Mouse (Mus musculus): ENCODE measurements around the gene Inpp5k.

Gene Inpp5k

DNA sequence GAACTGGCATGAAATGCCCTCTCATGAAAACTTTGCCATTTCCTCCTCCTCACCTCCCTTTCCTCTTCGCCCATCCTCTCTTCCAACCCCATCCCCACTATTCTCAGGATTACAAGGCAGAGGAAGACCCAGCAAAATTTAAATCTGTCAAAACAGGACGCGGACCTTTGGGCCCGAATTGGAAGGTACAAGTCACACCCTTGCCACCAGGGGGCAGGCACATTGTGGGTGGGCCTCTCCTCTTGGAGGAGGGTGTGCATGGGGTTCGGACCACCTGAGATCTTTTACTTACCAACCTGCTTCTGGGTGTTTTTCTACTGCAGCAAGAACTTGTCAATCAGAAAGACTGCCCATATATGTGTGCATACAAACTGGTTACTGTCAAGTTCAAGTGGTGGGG is 11.7 kb upstream of the Inpp5k start:
- DNase-seq (ENCODE audit: low read depth in 1 of 2, low spot score in 2 of 2): no peak

DNA sequence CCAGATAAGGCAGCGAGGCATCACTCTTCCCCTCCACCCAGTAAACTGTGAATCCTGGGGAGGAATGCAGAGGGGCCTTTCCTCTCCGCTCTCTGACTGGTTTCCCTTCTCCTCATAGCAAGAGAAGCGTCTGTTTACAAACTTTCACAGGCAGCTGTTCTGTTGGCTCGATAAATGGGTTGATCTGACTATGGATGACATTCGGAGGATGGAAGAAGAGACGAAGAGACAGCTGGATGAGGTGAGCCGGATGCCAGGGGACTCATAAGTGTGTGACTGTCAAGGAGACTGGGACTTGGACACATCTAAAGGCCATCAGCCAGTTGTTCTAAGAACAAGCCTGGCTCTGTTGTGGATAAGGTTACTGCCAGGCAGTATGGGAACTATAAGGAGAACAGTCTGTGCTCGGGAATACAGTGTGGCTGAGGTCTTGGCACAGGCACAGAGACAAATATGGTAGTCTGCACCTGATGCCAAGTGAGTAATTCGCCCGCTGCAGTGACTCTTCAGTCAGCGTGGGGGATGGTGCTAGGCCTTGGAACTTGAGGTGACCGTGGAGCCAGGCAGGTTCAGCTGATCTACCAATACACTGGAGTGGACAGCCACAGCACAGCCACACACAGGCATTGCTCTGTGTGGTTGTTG is 10.5 kb upstream of the Inpp5k start:
- DNase-seq (ENCODE audit: low read depth in 1 of 2, low spot score in 2 of 2): no peak

DNA sequence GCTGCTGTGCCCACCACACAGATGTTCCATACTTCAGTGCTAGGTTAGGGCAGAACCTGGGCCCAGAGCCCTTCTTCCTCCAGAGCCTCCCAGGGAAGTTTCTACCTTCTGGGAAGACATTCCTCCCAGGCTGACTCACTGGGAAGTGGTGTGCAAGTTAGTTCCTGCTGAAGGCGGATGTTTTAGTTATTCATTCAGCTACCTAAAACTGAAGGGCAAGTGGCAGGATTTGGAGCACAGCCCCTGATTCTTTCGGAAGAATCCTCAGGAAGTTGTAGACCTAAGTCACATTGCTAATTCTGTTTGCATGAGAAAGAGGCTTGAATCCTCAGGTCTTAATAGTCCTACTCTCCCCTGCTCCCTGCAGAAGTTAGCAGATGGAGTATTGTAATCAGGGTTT is 9.4 kb upstream of the Inpp5k start:
- no peak for DNase-seq (ENCODE audit: low read depth in 1 of 2, low spot score in 2 of 2)

DNA sequence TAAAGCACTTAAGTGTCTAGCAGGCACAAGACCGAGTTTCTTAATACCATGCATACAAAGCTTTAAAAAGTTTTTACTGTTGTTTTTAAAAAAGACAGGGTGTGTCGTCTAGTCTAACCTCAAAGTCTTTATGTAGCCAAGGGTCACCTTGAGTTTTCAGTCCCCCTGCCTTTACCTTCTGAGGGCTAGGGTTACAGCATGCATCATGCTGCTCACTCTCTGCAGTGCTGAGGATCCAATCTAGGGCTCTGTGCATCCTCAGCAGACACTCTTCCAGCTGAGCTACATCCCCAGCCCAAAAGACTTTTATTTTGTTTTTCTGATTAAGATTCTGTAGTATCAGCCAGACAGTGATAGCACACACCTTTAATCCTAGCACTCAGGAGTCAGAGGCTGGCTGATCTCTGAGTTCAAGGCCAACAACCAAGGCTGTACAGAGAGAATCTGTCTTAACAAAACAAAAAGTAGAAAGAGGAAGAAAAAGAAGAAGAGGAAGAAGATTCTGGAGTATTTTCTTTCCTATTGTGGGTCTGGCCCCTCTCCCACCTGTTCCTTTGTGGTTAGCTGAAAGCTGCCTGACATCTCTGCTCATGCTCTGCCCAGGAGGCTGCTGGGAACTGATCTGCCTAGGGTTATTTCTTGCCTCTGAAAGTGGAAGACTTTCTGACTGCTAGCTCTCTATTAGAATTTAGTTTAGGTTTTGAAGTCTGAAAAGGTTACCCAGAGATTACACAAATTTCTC is 8.0 kb upstream of the Inpp5k start:
- DNase-seq (ENCODE audit: low read depth in 1 of 2, low spot score in 2 of 2): no peak

DNA sequence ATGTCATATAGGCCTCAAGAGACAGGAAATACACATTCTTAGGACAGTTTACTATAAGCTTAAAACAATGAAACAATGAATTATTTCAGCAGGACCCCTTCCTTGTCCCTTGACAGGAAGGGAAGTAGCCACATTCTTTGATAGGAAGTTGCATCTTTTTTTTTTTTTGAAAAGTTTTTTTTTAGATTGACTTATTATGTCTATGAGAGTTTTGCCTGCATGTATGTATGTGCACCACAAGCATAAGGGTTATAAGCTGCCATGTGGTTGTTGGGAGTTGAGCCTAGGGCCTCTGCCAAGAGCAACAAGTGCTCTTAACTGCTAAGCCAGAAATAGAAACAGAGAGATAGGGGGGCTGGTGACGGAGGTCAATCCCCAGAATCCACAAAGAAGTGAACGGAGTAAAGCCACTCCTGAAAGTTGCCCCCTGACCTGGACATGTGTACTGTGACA is 6.7 kb upstream of the Inpp5k start:
- no peak for DNase-seq (ENCODE audit: low read depth in 1 of 2, low spot score in 2 of 2)

DNA sequence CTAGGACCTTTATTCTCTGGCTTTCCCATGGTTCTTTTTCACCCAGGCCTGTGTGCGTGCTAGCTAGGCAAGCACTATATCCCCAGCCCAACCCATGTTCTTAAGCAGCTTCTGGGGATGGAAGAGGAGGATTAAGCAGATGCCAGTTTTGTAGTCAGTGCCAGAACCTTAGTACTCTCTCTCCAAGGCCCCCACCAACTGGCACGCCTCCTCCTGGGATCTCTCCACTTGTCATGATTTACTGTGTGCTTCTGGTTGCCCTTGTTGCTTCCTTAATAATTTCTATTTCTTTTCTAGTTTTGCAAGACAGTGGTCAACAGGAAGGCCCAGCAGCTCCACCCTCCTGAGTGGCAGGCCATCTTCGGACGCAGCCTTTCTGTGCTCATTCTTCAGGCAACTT is 5.0 kb upstream of the Inpp5k start:
- DNase-seq (ENCODE audit: low read depth in 1 of 2, low spot score in 2 of 2): no peak

DNA sequence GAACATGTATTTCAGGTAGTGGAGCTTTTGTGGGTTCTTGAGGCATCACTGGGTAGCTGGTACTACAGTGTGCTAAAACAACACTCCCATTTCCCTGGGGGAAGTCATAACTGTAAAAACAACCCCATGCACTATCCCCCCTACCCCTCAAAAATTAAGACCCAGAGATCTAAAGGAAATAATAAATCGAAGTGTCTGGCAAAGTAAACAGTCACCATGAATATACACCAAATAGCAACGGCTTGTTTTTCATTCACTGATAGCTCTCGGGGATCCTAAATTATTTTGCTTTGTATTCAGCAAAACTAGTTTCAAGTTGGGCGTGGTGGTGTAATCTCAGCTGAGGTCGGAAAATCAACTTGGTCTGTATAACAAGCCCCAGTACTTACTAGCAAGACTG is 690 bp upstream of the Inpp5k start:
- DNase-seq (ENCODE audit: low read depth in 1 of 2, low spot score in 2 of 2): no peak

DNA sequence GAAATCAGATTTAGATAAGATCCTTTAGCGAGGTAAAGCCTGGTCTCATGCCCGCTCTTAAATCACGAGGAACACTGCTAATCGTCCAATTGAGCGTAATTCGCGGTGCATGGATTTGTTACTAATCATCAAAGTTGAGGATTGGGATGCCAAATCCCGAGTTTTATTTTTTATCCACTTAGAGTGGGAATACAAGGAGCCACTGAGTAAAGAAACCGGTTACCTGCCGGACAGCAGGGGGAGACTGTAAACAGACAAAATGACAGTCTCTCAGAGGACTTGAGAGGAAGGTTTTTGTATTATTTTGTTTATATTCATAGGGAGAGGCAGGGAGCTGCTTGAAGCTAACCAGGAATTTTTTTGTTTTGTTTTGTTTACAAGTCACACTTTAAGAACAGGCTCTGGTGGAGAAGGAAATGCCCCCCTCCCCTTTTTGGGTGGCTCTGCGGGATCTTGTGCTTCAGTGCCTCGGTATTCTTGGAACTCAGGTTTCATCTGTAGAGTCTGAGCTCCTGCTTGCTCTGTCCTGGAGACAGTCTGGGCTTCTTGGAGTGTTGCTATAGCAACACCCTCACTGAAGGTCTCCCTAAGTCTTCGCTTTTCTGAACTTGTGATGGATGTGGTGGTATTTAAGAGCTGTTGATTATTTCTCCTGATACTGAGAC is 905 bp downstream of the Inpp5k start:
- no peak for DNase-seq (ENCODE audit: low read depth in 1 of 2, low spot score in 2 of 2)

DNA sequence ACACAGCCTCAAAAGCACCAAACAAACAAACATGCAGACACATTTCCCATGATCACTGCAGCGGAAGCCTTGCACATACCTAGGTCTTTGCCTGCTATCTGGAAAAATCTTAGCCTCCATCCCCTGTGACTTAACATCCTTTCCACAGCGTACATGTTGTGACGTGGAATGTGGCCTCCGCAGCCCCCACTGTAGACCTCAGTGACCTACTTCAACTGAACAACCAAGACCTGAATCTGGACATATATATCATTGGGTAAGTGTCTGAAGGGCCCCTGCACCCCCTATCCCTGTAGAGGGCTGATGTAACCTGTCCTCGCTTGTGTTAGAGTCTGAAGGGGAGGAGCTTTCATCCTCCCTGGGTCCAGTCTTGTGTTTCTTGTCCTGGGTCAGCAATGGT is 2.1 kb downstream of the Inpp5k start:
- DNase-seq (ENCODE audit: low read depth in 1 of 2, low spot score in 2 of 2): no peak

DNA sequence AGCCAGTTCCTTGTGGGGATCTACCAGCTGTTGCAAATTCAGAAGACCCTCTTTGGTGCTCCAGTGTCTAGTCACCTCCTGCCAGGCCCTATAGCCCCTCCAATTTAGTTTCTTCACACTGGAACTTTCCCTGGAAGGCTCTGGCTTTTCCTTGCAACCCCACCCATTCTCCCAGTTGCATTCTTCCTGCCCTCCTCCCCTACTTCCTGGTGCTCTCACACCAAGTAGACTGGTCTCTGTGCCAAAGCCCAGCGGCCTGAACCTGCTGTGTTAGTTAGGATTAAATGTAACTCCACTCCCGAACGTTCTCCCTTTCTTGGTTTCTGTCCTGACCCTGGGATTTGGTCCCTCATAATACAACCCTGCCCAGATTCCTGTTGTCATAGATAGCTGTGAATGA is 4.0 kb downstream of the Inpp5k start:
- no peak for DNase-seq (ENCODE audit: low read depth in 1 of 2, low spot score in 2 of 2)

DNA sequence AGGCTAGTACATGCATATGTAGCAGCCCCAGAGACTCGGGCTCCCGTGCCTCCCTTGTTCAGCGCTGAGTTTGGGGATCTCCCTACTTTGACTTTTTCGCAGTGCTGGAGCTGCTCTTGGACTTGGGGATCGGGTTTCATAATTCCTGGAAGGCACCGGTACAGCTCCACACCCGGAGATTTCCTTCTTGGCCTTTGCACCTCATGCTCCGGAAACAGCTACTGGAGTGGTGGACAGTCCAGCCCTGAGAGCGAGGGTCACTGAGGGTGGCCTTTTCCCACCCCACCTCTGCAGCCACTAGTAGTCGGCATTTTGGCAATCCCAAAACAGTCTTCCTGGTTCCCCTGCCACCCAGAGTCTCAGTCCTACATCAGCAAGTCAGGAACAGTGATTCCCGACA is 4.5 kb downstream of the Inpp5k start:
- no peak for DNase-seq (ENCODE audit: low read depth in 1 of 2, low spot score in 2 of 2)

DNA sequence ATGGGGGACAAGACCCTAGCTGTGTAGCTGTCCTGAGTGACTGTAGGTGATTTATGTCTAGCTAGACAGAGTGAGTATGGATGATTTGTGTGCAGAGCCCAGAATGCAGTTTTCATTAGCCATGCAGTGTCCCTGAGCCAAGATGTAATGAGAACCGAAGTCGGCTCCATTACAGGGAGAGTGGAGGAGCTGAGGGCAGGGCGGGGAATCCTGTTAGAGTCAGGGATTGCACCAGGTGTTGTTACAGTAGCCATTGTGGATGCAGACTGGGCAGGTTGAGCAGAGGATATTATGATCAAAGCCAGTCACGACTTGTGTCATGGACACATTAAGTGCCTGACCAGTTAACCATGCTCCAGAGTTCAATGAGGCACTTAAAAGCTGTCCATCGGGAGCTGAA is 12.5 kb downstream of the Inpp5k start:
- no peak for DNase-seq (ENCODE audit: low read depth in 1 of 2, low spot score in 2 of 2)

DNA sequence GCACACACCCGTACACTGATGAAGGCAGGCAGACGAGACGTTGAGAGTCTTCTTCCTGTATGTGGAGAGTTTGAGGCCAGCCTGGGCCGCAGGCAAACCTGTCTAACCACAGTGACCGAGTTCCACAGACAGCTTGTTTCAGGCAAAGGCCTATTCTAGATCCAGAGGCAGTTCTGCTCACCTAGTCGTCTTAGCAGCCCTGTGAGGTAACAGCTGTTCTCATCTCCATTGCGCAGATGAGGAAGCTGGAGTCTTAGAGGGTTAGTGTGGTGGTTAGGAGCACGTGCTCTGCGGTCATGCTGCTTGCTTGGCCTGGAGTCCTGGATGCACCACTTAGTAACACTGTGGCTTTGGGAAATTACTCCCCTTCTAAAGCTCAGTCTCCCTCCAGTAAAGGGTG is 13.9 kb downstream of the Inpp5k start:
- peak; percentile 33 to 41 for DNase-seq (ENCODE audit: low read depth in 1 of 2, low spot score in 2 of 2)

DNA sequence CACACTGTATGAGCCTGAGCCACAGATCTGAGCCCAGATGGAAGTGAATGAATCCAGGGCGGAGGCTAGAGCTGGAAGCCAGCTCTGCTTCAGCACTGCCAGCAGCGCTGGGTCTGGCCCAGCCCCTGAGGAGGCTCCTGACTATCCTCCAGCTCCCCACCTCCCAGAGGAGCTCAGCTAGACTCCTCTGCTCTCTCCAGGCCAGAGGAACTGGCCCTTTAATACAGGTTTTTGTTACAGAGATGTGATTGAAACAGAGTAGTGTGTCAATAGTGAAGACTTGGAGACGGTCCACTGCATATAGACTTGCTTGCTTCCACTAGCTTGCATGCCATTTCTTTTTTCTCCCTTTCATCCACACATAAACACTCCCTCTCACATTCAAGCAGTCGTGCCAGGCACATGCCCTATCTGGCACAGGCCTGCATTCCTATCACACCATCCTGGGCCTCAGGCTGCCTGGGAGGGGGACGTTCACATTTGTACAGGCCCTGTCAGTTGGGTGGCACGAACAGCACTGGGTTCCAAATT is 17.0 kb downstream of the Inpp5k start:
- no peak for DNase-seq (ENCODE audit: low read depth in 1 of 2, low spot score in 2 of 2)

DNA sequence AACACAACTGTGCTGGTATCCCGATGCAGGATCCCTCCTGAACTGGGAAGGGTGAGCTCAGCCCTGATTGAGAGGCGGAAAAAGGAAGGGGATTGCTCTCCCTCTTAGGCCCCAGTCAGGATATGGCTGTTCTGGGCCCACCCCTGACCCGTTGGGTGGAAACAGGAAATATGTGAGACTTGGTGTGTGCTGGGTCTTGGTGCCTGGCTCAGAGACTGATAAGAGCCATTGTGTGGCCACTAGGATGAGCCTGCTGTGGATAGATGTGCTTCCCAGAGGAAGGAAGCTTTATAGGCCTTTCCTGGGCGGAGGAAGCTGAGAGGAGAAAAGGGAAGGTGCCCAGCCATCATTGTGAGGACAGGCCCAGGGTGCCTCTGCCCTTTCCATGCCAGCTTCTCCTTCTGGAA is 18.4 kb downstream of the Inpp5k start:
- no peak for DNase-seq (ENCODE audit: low read depth in 1 of 2, low spot score in 2 of 2)

DNA sequence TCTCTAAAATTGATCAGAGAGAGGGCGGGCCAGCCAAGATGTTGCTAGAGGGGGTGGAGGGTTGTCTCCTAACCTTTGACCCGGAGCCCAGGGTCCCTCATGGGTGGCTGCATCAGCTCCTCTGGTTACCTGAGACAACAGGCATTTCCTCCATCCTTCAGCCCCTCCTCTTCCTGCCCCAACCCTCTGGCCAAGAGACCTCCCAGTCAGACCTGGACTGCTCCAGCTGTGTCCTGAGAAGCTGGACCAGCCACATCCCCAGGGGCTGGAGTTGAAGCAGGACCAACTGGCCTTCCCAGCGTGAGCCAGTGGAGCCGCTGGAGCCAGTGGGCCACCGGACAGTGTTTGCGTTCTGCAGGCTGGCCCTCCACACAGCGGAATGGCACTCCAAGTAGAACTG is 19.5 kb downstream of the Inpp5k start, which contains the start of gene Myo1c:
TSS of gene Myo1c (plus strand) at position 194 of the 400 bp plus-strand sequence.
- no peak for DNase-seq (ENCODE audit: low read depth in 1 of 2, low spot score in 2 of 2)

DNA sequence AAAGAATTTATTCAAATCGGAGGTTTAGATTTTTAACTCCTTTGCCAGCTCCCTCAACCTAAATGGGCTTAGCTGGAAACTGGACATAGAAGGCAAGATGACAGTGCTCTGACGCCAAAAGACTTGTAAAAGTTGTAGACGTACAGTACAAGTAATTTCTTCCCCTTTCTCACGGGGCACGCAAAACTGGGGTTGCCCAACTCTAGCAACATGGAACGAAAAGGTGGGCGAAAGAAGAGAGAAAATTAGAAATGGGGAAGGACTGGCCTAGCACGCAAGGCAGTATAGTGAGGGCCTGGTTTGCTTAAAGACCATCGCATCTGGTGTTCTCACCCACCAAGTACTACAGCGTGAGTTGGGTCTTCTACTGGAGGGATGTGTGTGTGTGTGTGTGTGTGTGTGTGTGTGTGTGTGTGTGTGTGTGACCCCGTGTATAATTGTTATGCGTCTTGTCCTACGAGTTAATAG is 20.2 kb downstream of the Inpp5k start:
- DNase-seq (ENCODE audit: low read depth in 1 of 2, low spot score in 2 of 2): peak; percentile 27 to 61

DNA sequence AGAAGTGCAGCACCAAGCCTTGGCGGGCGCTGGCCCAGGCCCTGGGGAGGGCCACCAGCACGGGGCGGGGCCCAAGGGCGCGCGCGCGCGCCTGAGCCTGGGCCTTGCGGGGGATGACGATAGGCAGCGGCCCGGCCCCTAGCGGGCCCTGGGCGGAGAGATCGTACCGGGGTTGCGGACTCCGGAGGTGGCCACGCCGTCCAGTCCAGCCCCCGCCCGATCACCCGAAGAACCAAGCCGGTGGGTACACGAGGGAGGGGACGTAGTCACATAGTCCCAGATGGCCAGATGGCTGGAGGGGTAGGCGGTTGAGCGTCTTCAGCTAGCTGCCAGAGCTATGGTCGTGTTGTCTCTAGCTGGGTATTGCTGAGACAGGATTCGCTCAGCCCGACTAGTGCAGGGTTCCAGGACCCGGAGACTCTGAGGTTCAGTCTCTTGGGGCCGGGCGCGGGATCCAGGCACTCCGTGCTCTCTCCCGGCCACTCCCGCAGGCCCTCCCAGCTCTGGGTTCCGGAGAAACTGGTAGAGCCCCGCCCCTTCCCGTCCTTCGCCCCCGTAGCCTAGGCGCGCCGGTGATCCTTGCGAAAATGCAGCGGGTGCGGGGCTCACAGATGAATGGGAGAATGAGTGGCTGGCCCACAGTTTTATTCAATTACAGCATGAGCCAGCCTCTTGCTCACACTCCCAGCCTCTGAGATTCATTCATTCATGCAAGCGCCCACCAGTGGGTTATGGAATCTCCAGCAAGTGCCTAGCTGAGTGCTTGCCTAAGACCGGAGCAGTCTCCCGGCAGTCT is 20.8 kb downstream of the Inpp5k start:
- peak; percentile 35 to 74 for DNase-seq (ENCODE audit: low read depth in 1 of 2, low spot score in 2 of 2)

DNA sequence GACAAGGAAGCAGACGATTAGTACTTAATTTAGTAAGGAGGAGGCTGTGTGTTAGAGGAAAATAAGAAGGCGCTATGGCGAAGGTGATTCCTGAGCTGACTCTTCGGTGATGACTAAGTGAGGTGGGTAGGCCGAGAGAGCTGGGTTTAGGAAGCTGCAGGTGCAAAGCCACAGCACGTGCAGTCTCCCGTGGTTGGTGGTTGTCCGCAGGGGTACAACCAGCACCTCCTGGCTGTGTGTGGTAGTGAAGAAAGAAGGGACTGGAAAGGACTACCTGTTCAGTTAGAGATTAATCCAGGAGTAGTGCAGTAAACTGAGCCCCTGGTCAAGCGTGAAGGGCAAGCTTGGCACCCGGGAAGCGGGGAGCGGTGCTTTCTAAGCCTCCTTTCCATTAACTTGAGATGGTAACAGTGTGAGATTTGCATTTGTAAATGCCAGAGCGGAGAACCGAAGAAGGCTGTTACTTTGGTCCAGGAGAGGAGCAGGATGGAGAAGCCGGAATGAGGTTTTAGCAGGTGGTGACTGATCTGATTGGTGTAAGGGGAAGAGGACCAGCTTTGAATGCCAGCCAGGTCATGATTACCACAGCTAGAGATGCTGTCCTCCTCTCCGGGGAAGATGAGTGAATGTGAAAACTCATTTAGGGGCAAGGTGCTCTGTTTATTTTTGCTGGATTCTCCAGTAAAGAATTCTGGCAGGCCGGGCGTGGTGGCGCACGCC is 21.6 kb downstream of the Inpp5k start:
- DNase-seq (ENCODE audit: low read depth in 1 of 2, low spot score in 2 of 2): no peak

DNA sequence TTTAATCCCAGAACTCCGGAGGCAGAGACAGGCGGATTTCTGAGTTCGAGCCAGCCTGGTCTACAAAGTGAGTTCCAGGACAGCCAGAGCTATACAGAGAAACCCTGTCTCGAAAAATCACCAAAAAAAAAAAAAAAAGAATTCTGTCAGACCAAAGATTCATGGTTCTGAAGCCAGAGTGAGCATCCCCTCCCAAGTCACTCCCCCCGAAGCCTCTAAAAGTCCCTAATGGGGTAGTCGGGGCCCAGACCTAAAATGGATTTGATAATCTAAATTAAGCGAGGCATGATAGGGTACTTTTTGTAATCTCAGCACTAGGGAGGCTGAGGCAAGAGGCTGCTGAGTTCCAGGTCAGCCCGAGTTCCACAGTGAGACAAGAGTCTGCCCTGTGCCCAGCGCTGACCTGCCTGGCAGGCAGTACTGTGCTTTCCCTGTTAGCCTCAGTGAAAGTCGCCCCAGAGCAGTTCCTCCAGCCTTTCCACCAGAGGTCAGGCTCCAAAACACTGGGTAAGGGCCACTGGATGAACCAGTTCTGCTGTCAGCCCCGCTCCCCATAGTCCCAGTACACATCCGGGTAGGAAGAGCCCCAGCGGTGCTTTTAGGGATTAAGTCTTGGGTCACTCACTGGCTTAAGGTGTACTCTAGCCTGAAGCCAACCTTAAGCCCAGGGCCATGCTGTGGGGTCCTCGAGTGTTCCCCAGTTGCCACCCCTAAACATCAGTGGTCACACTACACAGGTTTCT is 22.3 kb downstream of the Inpp5k start:
- DNase-seq (ENCODE audit: low read depth in 1 of 2, low spot score in 2 of 2): peak in 1 of 2 experiments; percentile 40

Measured in monocyte, adult 2 months (primary cell).